Mouse (Mus musculus) forebrain, embryonic 16.5 days (tissue): ENCODE data around the gene Rbm44. TPM values are rescaled to one million over a fixed set of nuclear protein-coding genes. Genes with fewer than 3 reads are reported as not detected.

ENCODE experiments used
- ATAC-seq: fragments of 200-750 bp; cut with Nextera tagmentation; 2 replicates; pipeline ENCODE4 v1.8.0; 2017; ENCODE audit warnings: mild to moderate bottlenecking, moderate library complexity
- H3K27ac ChIP-seq: fragments of 300-500 bp; sonication (generic); 2 replicates; pipeline ENCODE4 v1.5.1; 2014; ENCODE audit warnings: low read length, control low read depth
- H3K27me3 ChIP-seq: fragments of 300-500 bp; sonication (generic); replicated peaks from 2 replicates; pipeline ENCODE4 v1.6.1; 2014; ENCODE audit warnings: low read length; ENCODE audit not compliant: control insufficient read depth, insufficient read depth
- H3K36me3 ChIP-seq: fragments of 300-500 bp; sonication (generic); 2 replicates; pipeline ENCODE4 v1.6.1; 2014; ENCODE audit not compliant: control insufficient read depth, insufficient read depth
- H3K4me1 ChIP-seq: fragments of 300-500 bp; sonication (generic); replicated peaks from 2 replicates; pipeline ENCODE4 v1.6.1; 2014; ENCODE audit warnings: low read length; ENCODE audit not compliant: control insufficient read depth, insufficient read depth
- H3K4me2 ChIP-seq: fragments of 300-500 bp; sonication (generic); 2 replicates; pipeline ENCODE4 v1.6.1; 2014; ENCODE audit warnings: mild to moderate bottlenecking, low read length, control low read depth
- H3K4me3 ChIP-seq: fragments of 300-500 bp; sonication (generic); replicated peaks from 2 replicates; pipeline ENCODE4 v1.5.1; 2014; ENCODE audit warnings: mild to moderate bottlenecking, low read length, control low read depth
- H3K9ac ChIP-seq: fragments of 300-500 bp; sonication (generic); replicated peaks from 2 replicates; pipeline ENCODE4 v1.6.1; 2014; ENCODE audit warnings: low read depth, low read length, control low read depth
- H3K9me3 ChIP-seq: fragments of 300-500 bp; sonication (generic); 2 replicates; pipeline ENCODE4 v1.6.1; 2016; ENCODE audit warnings: low read length; ENCODE audit not compliant: control insufficient read depth
- WGBS: fragments of 180-500 bp; shearing (Covaris S2); extraction: QIAGEN DNeasy Blood & Tissue Kit; methylation state at CpG from one replicate; pipeline ENCODE4 v1.1.7; 2014; 5-methylcytosine and 5-hydroxymethylcytosine counted together
- polyA plus RNA-seq: library from polyadenylated mRNA; unstranded; fragments of >200 nt; fragmentation: Nextera tagmentation; extraction: Ambion mirVana; gene quantifications from 2 replicates; pipeline ENCODE4 v1.2.1, GENCODE M21; 2015

The Rbm44 gene
- polyA plus RNA-seq: 0.10 and 0.11 TPM in 2 replicates

GRCm38 (mm10) chr1:91144813-91145212 is at the start of gene Rbm44:
Rbm44 (plus strand) TSS chr1:91145089.
- 71% methylated on average over 20 of the region's 20 CpGs for WGBS
- Histone ChIP-seq H3K4me1 (no peaks in the 10 kb centered on the region), H3K27me3 (no peaks in the 10 kb centered on the region), H3K4me2 (no peak within 1 kb of the TSS), H3K36me3 (no peaks in the 10 kb centered on the region), H3K9ac (no peak within 1 kb of the TSS), H3K4me3 (no peak within 1 kb of the TSS), H3K9me3 (no peaks in the 10 kb centered on the region), H3K27ac (no peak within 1 kb of the TSS)
- ATAC-seq: no peak

DNA sequence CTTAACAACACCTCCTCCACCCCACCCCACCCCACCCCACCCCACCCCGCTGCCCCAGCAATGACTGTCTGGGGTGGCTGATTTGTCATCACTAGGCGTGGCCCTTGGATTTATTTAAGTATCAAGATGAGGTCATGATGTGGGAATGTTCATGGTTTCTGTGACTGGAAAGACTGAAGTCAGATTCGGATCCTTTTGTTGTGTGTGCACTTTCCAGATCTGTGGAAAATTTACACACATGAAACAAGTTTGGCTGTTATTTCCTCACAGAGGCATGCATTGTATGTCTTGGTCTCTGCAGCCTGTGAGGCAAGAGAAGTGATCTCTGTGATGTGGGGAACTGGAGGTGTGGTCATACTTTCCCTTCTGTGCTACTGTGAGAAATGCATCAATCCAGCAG is 49.6 kb upstream of the Rbm44 start:
- no peaks in the 10 kb centered on the region for H3K4me1 ChIP-seq
- ATAC-seq: no peak
- no peak overlapping the region for H3K4me2 ChIP-seq
- H3K9me3 ChIP-seq: no peaks in the 10 kb centered on the region
- no peaks in the 10 kb centered on the region for H3K27me3 ChIP-seq
- H3K4me3 ChIP-seq: no peak overlapping the region
- no peak overlapping the region for H3K27ac ChIP-seq
- no peak overlapping the region for H3K9ac ChIP-seq
- 84% methylated on average over 3 of the region's 3 CpGs for WGBS
- H3K36me3 ChIP-seq: no peaks in the 10 kb centered on the region

DNA sequence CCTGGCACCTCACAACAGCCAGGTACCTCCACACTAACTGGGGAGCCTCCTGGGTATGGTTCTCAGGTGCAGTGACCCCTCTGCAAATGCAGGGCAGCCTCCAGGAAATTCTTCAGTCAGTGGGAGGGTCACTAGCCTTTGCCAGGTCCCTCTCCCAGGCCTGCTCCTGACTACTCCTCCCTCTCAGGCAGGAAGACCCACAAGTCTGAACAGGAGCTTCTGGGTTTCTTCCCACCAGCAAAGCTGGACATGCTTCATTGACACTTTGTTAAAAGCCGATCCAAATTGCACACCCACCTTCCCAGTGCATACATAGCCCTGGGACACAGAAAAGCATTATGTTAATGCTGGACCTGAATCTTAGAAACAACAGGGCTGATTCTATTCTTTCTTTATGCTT is 49.0 kb upstream of the Rbm44 start:
- no peaks in the 10 kb centered on the region for H3K4me1 ChIP-seq
- H3K4me3 ChIP-seq: no peak overlapping the region
- no peaks in the 10 kb centered on the region for H3K27me3 ChIP-seq
- H3K4me2 ChIP-seq: no peak overlapping the region
- ATAC-seq: no peak
- no peaks in the 10 kb centered on the region for H3K36me3 ChIP-seq
- H3K9me3 ChIP-seq: no peaks in the 10 kb centered on the region
- H3K27ac ChIP-seq: no peak overlapping the region
- 82% methylated on average over 1 of the region's 1 CpGs for WGBS
- H3K9ac ChIP-seq: no peak overlapping the region

DNA sequence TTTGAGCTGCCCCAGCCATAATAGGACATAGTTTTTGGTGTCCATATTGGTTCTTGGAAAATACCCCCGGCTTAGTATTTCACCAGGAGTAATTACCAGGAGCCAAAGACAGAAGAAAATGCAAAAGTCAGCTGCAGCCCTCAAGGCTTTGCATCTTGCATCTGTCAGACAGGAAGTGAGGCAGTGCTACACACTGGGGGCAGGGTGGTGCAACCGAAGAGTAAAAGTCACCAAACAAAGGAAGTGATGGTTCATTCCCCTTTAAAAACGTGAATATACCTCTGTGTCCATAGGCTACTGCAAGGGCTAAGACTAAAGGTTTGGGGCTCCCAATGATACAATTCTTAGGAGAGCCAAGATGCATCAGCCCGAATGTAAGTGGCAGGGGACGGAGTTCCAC is 48.4 kb upstream of the Rbm44 start:
- Histone ChIP-seq H3K9ac (no peak overlapping the region), H3K4me3 (no peak overlapping the region), H3K27me3 (no peaks in the 10 kb centered on the region), H3K4me1 (no peaks in the 10 kb centered on the region), H3K27ac (no peak overlapping the region), H3K36me3 (no peaks in the 10 kb centered on the region), H3K9me3 (no peaks in the 10 kb centered on the region), H3K4me2 (no peak overlapping the region)
- no peak for ATAC-seq
- WGBS: 77% methylated on average over 5 of the region's 5 CpGs

DNA sequence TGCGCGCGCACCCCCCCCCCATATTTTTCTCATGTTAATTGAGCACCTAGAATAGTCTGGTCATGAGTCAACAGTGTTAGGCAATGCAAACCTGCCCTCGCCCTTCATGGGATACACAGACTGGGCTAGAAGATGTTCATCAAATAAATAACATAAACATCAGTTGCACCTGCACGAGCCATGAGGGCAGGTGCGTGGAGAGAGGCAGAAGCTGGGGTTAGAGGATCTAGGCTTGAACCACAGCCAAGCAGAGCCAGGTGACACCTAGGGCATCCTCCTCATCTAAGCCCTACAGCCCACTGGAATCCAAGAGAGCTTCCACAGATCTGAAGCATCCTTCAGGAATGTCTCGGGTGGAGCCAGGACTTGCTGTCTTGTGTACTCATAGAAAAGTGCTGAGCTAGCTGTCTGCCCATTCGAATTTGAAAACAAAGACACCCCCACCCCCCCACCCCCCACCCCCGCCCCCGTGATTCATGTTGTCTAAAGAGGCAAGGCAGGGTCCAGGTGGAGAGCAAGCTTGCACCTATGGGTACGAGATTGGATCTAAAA is 47.5 kb upstream of the Rbm44 start:
- ATAC-seq: no peak
- Histone ChIP-seq H3K9ac (no peak overlapping the region), H3K27me3 (no peaks in the 10 kb centered on the region), H3K27ac (no peak overlapping the region), H3K4me3 (no peak overlapping the region), H3K4me1 (no peaks in the 10 kb centered on the region), H3K36me3 (no peaks in the 10 kb centered on the region), H3K4me2 (no peak overlapping the region), H3K9me3 (no peaks in the 10 kb centered on the region)
- WGBS: 89% methylated on average over 11 of the region's 11 CpGs

GRCm38 (mm10) chr1:91098887-91099286 is 46.0 kb upstream of the Rbm44 start:
- H3K4me3 ChIP-seq: no peak overlapping the region
- ATAC-seq: no peak
- WGBS: 14% methylated on average over 6 of the region's 6 CpGs
- no peak overlapping the region for H3K9ac ChIP-seq
- no peaks in the 10 kb centered on the region for H3K27me3 ChIP-seq
- H3K27ac ChIP-seq: no peak overlapping the region
- no peaks in the 10 kb centered on the region for H3K36me3 ChIP-seq
- no peaks in the 10 kb centered on the region for H3K4me1 ChIP-seq
- H3K9me3 ChIP-seq: no peaks in the 10 kb centered on the region
- H3K4me2 ChIP-seq: no peak overlapping the region

GRCm38 (mm10) chr1:91101709-91102440 is 43.0 kb upstream of the Rbm44 start:
- no peaks in the 10 kb centered on the region for H3K27me3 ChIP-seq
- ATAC-seq: no peak
- H3K4me3 ChIP-seq: no peak overlapping the region
- H3K4me2 ChIP-seq: no peak overlapping the region
- H3K36me3 ChIP-seq: no peaks in the 10 kb centered on the region
- no peak overlapping the region for H3K27ac ChIP-seq
- no peaks in the 10 kb centered on the region for H3K9me3 ChIP-seq
- 57% methylated on average over 11 of the region's 11 CpGs for WGBS
- no peaks in the 10 kb centered on the region for H3K4me1 ChIP-seq
- no peak overlapping the region for H3K9ac ChIP-seq

- Histone ChIP-seq H3K27me3 (no peaks in the 10 kb centered on the region), H3K4me1 (no peaks in the 10 kb centered on the region), H3K36me3 (no peaks in the 10 kb centered on the region), H3K27ac (no peak overlapping the region), H3K4me2 (no peak overlapping the region), H3K9ac (no peak overlapping the region), H3K4me3 (no peak overlapping the region), H3K9me3 (no peaks in the 10 kb centered on the region)
- ATAC-seq: no peak
- WGBS: 92% methylated on average over 15 of the region's 15 CpGs
Measured at GRCm38 (mm10) chr1:91103366-91103983, 41.4 kb upstream of the Rbm44 start.

GRCm38 (mm10) chr1:91107548-91107947 is 37.3 kb upstream of the Rbm44 start:
- H3K27me3 ChIP-seq: no peaks in the 10 kb centered on the region
- WGBS: 73% methylated on average over 5 of the region's 5 CpGs
- ATAC-seq: no peak

More at GRCm38 (mm10) chr1:91107548-91107947, 37.3 kb upstream of the Rbm44 start:
- Histone ChIP-seq H3K4me1 (no peaks in the 10 kb centered on the region), H3K4me2 (no peak overlapping the region), H3K9ac (no peak overlapping the region), H3K36me3 (0 out of 2 replicates have a peak, but pooled peaks cover 2% of the 10 kb centered on the region), H3K9me3 (no peaks in the 10 kb centered on the region), H3K27ac (no peak overlapping the region), H3K4me3 (no peak overlapping the region)
